In genomic region chr12:12744492-12744891, GRCm38 (mm10) we compare ENCODE assay signal across 21 mouse cellular contexts.
DNase-seq lines count a peak whose midpoint lies in the region; ATAC-seq and TF ChIP-seq lines count a peak whose summit lies in the region.
"Had no signal": no experiment of that assay in that cellular context is flagged by ENCODE, and none has a peak within 500 bp of the region (broad histone marks: within the 10 kb centered on the region; RNA-seq: fewer than 3 reads in every experiment).

No protein-coding gene starts in this region.

- in situ Hi-C loops in CH12.LX (cut with MboI; ENCODE audit: low pct_ligation_motif_present, low pct_unique_long_range_greater_than_20kb, low sequenced_read_pairs): no loop called here

- H3K4me3 ChIP-seq in CH12.LX (replicated peaks in 1 of 3; ENCODE audit: low read depth in 2 of 3, low read length in 2 of 3, poor library complexity in 1 of 3): no peak overlapping the region
- H3K4me3 ChIP-seq: embryonic facial prominence, embryonic 10.5 days; embryonic facial prominence, embryonic 12.5 days; forebrain, embryonic 13.5 days; forebrain, embryonic 15.5 days had no signal

- H3K4me2 ChIP-seq in CH12.LX (ENCODE audit: insufficient read depth, low read depth, poor library complexity, severe bottlenecking): no peak overlapping the region
- H3K4me2 ChIP-seq: embryonic facial prominence, embryonic 12.5 days; forebrain, embryonic 13.5 days; forebrain, embryonic 15.5 days had no signal

- no peak for TF ChIP-seq CTCF in CH12.LX (conservative IDR thresholded peaks at IDR 0.05 in 1 of 2, IDR thresholded peaks at IDR 0.05 in 1 of 2; ENCODE audit: low read depth in 2 of 2, low read length in 2 of 2)

- DNase-seq in CH12.LX (ENCODE audit: extremely low read depth): peak; percentile 65
- DNase-seq in right cerebral cortex, postnatal 10 days (ENCODE audit: low spot score in 2 of 2): no peak
- DNase-seq in adrenal gland, postnatal 25 days: no peak
- DNase-seq: adrenal gland, adult 8-10 months; adrenal gland, postnatal 14 days; cerebellum, adult 11 months; cerebellum, adult 18-20 months; cerebellum, adult 8-10 months; cerebellum, adult 9-11 months; cerebellum, postnatal 14 days; cerebellum, postnatal 36 days; forebrain, postnatal 0 days had no signal

- no peaks in the 10 kb centered on the region for H3K27me3 ChIP-seq in CH12.LX (replicated peaks)
- H3K27me3 ChIP-seq: embryonic facial prominence, embryonic 12.5 days; forebrain, embryonic 13.5 days; forebrain, embryonic 15.5 days; Patski had no signal

- H3K27ac ChIP-seq in CH12.LX (ENCODE audit: insufficient read depth, low read depth): no peak overlapping the region
- H3K27ac ChIP-seq: embryonic facial prominence, embryonic 10.5 days; embryonic facial prominence, embryonic 12.5 days; forebrain, embryonic 13.5 days; forebrain, embryonic 15.5 days had no signal

- no peaks in the 10 kb centered on the region for H3K79me2 ChIP-seq in CH12.LX (replicated peaks; ENCODE audit: control insufficient read depth, extremely low read depth, insufficient read depth, poor library complexity, severe bottlenecking)

- ATAC-seq in common myeloid progenitor, adult 5-6 weeks (replicated peaks; ENCODE audit: low read depth, poor library complexity, severe bottlenecking): peak; percentile 54
- peak; percentile 48 for ATAC-seq in megakaryocyte progenitor cell, adult 5-6 weeks (replicated peaks; ENCODE audit: poor library complexity)
- ATAC-seq: activated CD4-positive, CD25-positive, alpha-beta regulatory T cell, adult 4 months; forebrain, embryonic 13.5 days; forebrain, embryonic 15.5 days; forebrain, postnatal 0 days; Patski had no signal

- no peak for TF ChIP-seq POLR2A in CH12.LX (IDR thresholded peaks at IDR 0.05; ENCODE audit: low read depth, low read length)

- TF ChIP-seq RAD21 in CH12.LX (IDR thresholded peaks at IDR 0.05; ENCODE audit: low read depth, low read length): no peak

- dilution Hi-C loops in CH12.LX (cut with MboI; ENCODE audit: extremely low pct_ligation_motif_present, extremely low pct_unique_long_range_greater_than_20kb, low sequenced_read_pairs): no loop called here

- peak; percentile 20; the same call in 1 of the 2 replicates for TF ChIP-seq EP300 in CH12.LX (IDR thresholded peaks at IDR 0.05; ENCODE audit: low read length)

- H3K9me3 ChIP-seq in CH12.LX (replicated peaks; ENCODE audit: low read length): no peaks in the 10 kb centered on the region
- H3K9me3 ChIP-seq: embryonic facial prominence, embryonic 10.5 days; embryonic facial prominence, embryonic 12.5 days; forebrain, embryonic 13.5 days; forebrain, embryonic 15.5 days had no signal

- H3K4me1 ChIP-seq in CH12.LX (ENCODE audit: control insufficient read depth in 1 of 2, insufficient read depth in 2 of 2): peaks cover 0 to 14% of the 10 kb centered on the region in 2 experiments; a peak in 1 of 4 replicates

- no peaks in the 10 kb centered on the region for H3K36me3 ChIP-seq in CH12.LX (replicated peaks in 1 of 2; ENCODE audit: control insufficient read depth in 1 of 2, insufficient read depth in 1 of 2, low read length in 1 of 2)
- H3K36me3 ChIP-seq: embryonic facial prominence, embryonic 10.5 days; embryonic facial prominence, embryonic 12.5 days; forebrain, embryonic 15.5 days; G1E had no signal

- H3K9ac ChIP-seq in CH12.LX (ENCODE audit: insufficient read depth, low read depth): no peak overlapping the region
- H3K9ac ChIP-seq: embryonic facial prominence, embryonic 12.5 days; forebrain, embryonic 13.5 days; forebrain, embryonic 15.5 days; forebrain, postnatal 0 days had no signal

TF ChIP-seq in CH12.LX, 34 proteins besides CTCF, POLR2A, EP300 and RAD21:
- TF ChIP-seq NELFE (IDR thresholded peaks at IDR 0.05; ENCODE audit: low read depth, low read length): no peak
- TF ChIP-seq ETS1 (conservative IDR thresholded peaks at IDR 0.05; ENCODE audit: low read depth, low read length): peak; percentile 38; the same call in 1 of the 2 replicates
